Mouse (Mus musculus) erythroblast, embryonic 14.5 days (primary cell): ENCODE measurements around the gene Mmd2.

Source experiments
- GATA1 ChIP-seq: IDR thresholded peaks from 2 replicates; pipeline ENCODE4 v1.6.1; 2012; ENCODE audit warnings: low read length, inconsistent platforms, mixed read lengths
- TAL1 ChIP-seq: IDR thresholded peaks from 3 replicates; pipeline ENCODE4 v1.6.1; 2012; ENCODE audit warnings: low read length, inconsistent platforms, mixed read lengths

- TF ChIP-seq GATA1 (no peak), TAL1 (no peak)
Measured at GRCm38 (mm10) chr5:142614513-142614912, 5.9 kb upstream of the Mmd2 start.
